Mouse (Mus musculus) hindbrain, embryonic 12.5 days (tissue): ENCODE data around the gene Dtnbp1. TPM values are rescaled to one million over a fixed set of nuclear protein-coding genes. Genes with fewer than 3 reads are reported as not detected.

ENCODE experiments used
- ATAC-seq: fragments of 200-750 bp; cut with Nextera tagmentation; 2 replicates; pipeline ENCODE4 v1.8.0; 2017; ENCODE audit warnings: moderate TSS enrichment; ENCODE audit not compliant: low FRiP score
- H3K27ac ChIP-seq: fragments of 300-500 bp; sonication (generic); 2 replicates; pipeline ENCODE4 v1.5.1; 2016; ENCODE audit warnings: mild to moderate bottlenecking
- H3K27me3 ChIP-seq: fragments of 300-500 bp; sonication (generic); 2 replicates; pipeline ENCODE4 v1.6.1; 2016; ENCODE audit warnings: mild to moderate bottlenecking
- H3K36me3 ChIP-seq: fragments of 300-500 bp; sonication (generic); 2 replicates; pipeline ENCODE4 v1.6.1; 2016; ENCODE audit warnings: mild to moderate bottlenecking
- H3K4me1 ChIP-seq: fragments of 300-500 bp; sonication (generic); 2 replicates; pipeline ENCODE4 v1.6.1; 2016
- H3K4me2 ChIP-seq: fragments of 300-500 bp; sonication (generic); replicated peaks from 2 replicates; pipeline ENCODE4 v1.6.1; 2016; ENCODE audit warnings: mild to moderate bottlenecking
- H3K4me3 ChIP-seq: fragments of 300-500 bp; sonication (generic); 2 replicates; pipeline ENCODE4 v1.5.1; 2016; ENCODE audit warnings: mild to moderate bottlenecking
- H3K9ac ChIP-seq: fragments of 300-500 bp; sonication (generic); 2 replicates; pipeline ENCODE4 v1.6.1; 2016; ENCODE audit warnings: mild to moderate bottlenecking, moderate library complexity
- H3K9me3 ChIP-seq: fragments of 300-500 bp; sonication (generic); replicated peaks from 2 replicates; pipeline ENCODE4 v1.6.1; 2016; ENCODE audit warnings: mild to moderate bottlenecking
- WGBS: fragments of 180-500 bp; shearing (Covaris S2); methylation state at CpG from one replicate; pipeline ENCODE4 v1.1.7; 2016; 5-methylcytosine and 5-hydroxymethylcytosine counted together
- polyA plus RNA-seq: library from polyadenylated mRNA; unstranded; fragments of >200 nt; fragmentation: Nextera tagmentation; extraction: Ambion mirVana; gene quantifications from 2 replicates; pipeline ENCODE4 v1.2.1, GENCODE M21; 2016

Gene Dtnbp1
- polyA plus RNA-seq, 1 experiment from 2014 or later: 81.6 TPM

- 92% methylated on average over 12 of the region's 12 CpGs for WGBS
- no peaks in the 10 kb centered on the region for H3K9me3 ChIP-seq
These were observed 2.7 kb downstream of the Dtnbp1 start for GRCm38 (mm10) chr13:44999211-44999610.

GRCm38 (mm10) chr13:44996339-44996738 is 5.6 kb downstream of the Dtnbp1 start:
- WGBS: 88% methylated on average over 5 of the region's 5 CpGs

More at GRCm38 (mm10) chr13:44999211-44999610, 2.7 kb downstream of the Dtnbp1 start:
- Histone ChIP-seq H3K36me3 (0 out of 2 replicates have a peak, but pooled peaks cover 2% of the 10 kb centered on the region), H3K4me1 (peaks cover 9% of the 10 kb centered on the region), H3K9ac (no peak overlapping the region), H3K27ac (no peak overlapping the region), H3K27me3 (no peaks in the 10 kb centered on the region), H3K4me3 (no peak overlapping the region), H3K4me2 (no peak overlapping the region)
- no peak for ATAC-seq

GRCm38 (mm10) chr13:44992550-44993205 is 9.3 kb downstream of the Dtnbp1 start:
- H3K27ac ChIP-seq: no peak overlapping the region
- H3K9me3 ChIP-seq: no peaks in the 10 kb centered on the region
- no peak overlapping the region for H3K4me2 ChIP-seq
- WGBS: 92% methylated on average over 10 of the region's 10 CpGs
- H3K4me1 ChIP-seq: no peaks in the 10 kb centered on the region
- no peak overlapping the region for H3K9ac ChIP-seq
- no peak for ATAC-seq
- H3K36me3 ChIP-seq: peaks cover 7% of the 10 kb centered on the region
- no peaks in the 10 kb centered on the region for H3K27me3 ChIP-seq
- H3K4me3 ChIP-seq: no peak overlapping the region

More at GRCm38 (mm10) chr13:44996339-44996738, 5.6 kb downstream of the Dtnbp1 start:
- ATAC-seq: no peak
- H3K4me1 ChIP-seq: peaks cover 3% of the 10 kb centered on the region; the same call in 1 of the 2 replicates
- no peak overlapping the region for H3K4me3 ChIP-seq
- peaks cover 10% of the 10 kb centered on the region for H3K36me3 ChIP-seq
- no peaks in the 10 kb centered on the region for H3K9me3 ChIP-seq
- H3K9ac ChIP-seq: no peak overlapping the region
- H3K27ac ChIP-seq: no peak overlapping the region
- no peak overlapping the region for H3K4me2 ChIP-seq
- no peaks in the 10 kb centered on the region for H3K27me3 ChIP-seq

GRCm38 (mm10) chr13:44991936-44992335 is 10.0 kb downstream of the Dtnbp1 start:
- 78% methylated on average over 4 of the region's 4 CpGs for WGBS
- no peak overlapping the region for H3K4me3 ChIP-seq
- H3K27me3 ChIP-seq: no peaks in the 10 kb centered on the region
- ATAC-seq: no peak
- H3K9ac ChIP-seq: no peak overlapping the region
- H3K4me2 ChIP-seq: no peak overlapping the region
- no peaks in the 10 kb centered on the region for H3K9me3 ChIP-seq
- no peaks in the 10 kb centered on the region for H3K4me1 ChIP-seq
- peaks cover 7% of the 10 kb centered on the region for H3K36me3 ChIP-seq
- H3K27ac ChIP-seq: no peak overlapping the region

GRCm38 (mm10) chr13:44990073-44990682 is 11.8 kb downstream of the Dtnbp1 start:
- no peak overlapping the region for H3K4me3 ChIP-seq
- no peak overlapping the region for H3K4me2 ChIP-seq
- H3K27me3 ChIP-seq: no peaks in the 10 kb centered on the region
- H3K9me3 ChIP-seq: no peaks in the 10 kb centered on the region
- no peaks in the 10 kb centered on the region for H3K4me1 ChIP-seq
- 94% methylated on average over 7 of the region's 7 CpGs for WGBS
- ATAC-seq: no peak
- no peak overlapping the region for H3K27ac ChIP-seq
- peaks cover 10% of the 10 kb centered on the region for H3K36me3 ChIP-seq
- no peak overlapping the region for H3K9ac ChIP-seq

GRCm38 (mm10) chr13:44986352-44986751 is 15.6 kb downstream of the Dtnbp1 start:
- ATAC-seq: no peak
- H3K36me3 ChIP-seq: 0 out of 2 replicates have a peak, but pooled peaks cover 3% of the 10 kb centered on the region
- H3K4me3 ChIP-seq: no peak overlapping the region
- no peak overlapping the region for H3K4me2 ChIP-seq
- no peaks in the 10 kb centered on the region for H3K27me3 ChIP-seq
- H3K9me3 ChIP-seq: no peaks in the 10 kb centered on the region
- no peak overlapping the region for H3K9ac ChIP-seq
- no peaks in the 10 kb centered on the region for H3K4me1 ChIP-seq
- no peak overlapping the region for H3K27ac ChIP-seq
- WGBS: 87% methylated on average over 2 of the region's 2 CpGs

- H3K4me3 ChIP-seq: no peak overlapping the region
- 84% methylated on average over 2 of the region's 2 CpGs for WGBS
These were observed 16.6 kb downstream of the Dtnbp1 start for GRCm38 (mm10) chr13:44985321-44985720.

GRCm38 (mm10) chr13:44983635-44984401 is 18.1 kb downstream of the Dtnbp1 start:
- no peaks in the 10 kb centered on the region for H3K4me1 ChIP-seq
- 89% methylated on average over 5 of the region's 5 CpGs for WGBS
- no peak for ATAC-seq

More at GRCm38 (mm10) chr13:44985321-44985720, 16.6 kb downstream of the Dtnbp1 start:
- no peak overlapping the region for H3K27ac ChIP-seq
- no peaks in the 10 kb centered on the region for H3K9me3 ChIP-seq
- H3K27me3 ChIP-seq: no peaks in the 10 kb centered on the region
- H3K9ac ChIP-seq: no peak overlapping the region
- no peak overlapping the region for H3K4me2 ChIP-seq
- no peak for ATAC-seq
- H3K4me1 ChIP-seq: no peaks in the 10 kb centered on the region
- H3K36me3 ChIP-seq: 0 out of 2 replicates have a peak, but pooled peaks cover 5% of the 10 kb centered on the region

GRCm38 (mm10) chr13:44982799-44983198 is 19.1 kb downstream of the Dtnbp1 start:
- H3K27ac ChIP-seq: no peak overlapping the region
- H3K4me3 ChIP-seq: no peak overlapping the region
- H3K36me3 ChIP-seq: 0 out of 2 replicates have a peak, but pooled peaks cover 5% of the 10 kb centered on the region
- H3K4me1 ChIP-seq: no peaks in the 10 kb centered on the region
- H3K4me2 ChIP-seq: no peak overlapping the region
- H3K9me3 ChIP-seq: no peaks in the 10 kb centered on the region
- 84% methylated on average over 7 of the region's 7 CpGs for WGBS
- no peak overlapping the region for H3K9ac ChIP-seq
- no peaks in the 10 kb centered on the region for H3K27me3 ChIP-seq
- ATAC-seq: no peak

More at GRCm38 (mm10) chr13:44983635-44984401, 18.1 kb downstream of the Dtnbp1 start:
- no peak overlapping the region for H3K9ac ChIP-seq
- no peak overlapping the region for H3K4me2 ChIP-seq
- no peak overlapping the region for H3K27ac ChIP-seq
- 0 out of 2 replicates have a peak, but pooled peaks cover 5% of the 10 kb centered on the region for H3K36me3 ChIP-seq
- no peak overlapping the region for H3K4me3 ChIP-seq
- H3K9me3 ChIP-seq: no peaks in the 10 kb centered on the region
- H3K27me3 ChIP-seq: no peaks in the 10 kb centered on the region

GRCm38 (mm10) chr13:44979433-44979832 is 22.5 kb downstream of the Dtnbp1 start:
- H3K4me2 ChIP-seq: no peak overlapping the region
- no peaks in the 10 kb centered on the region for H3K27me3 ChIP-seq
- peaks cover 7% of the 10 kb centered on the region for H3K4me1 ChIP-seq
- H3K36me3 ChIP-seq: 0 out of 2 replicates have a peak, but pooled peaks cover 2% of the 10 kb centered on the region
- no peak for ATAC-seq
- no peak overlapping the region for H3K27ac ChIP-seq
- WGBS: 94% methylated on average over 7 of the region's 7 CpGs
- H3K9ac ChIP-seq: no peak overlapping the region
- H3K9me3 ChIP-seq: no peaks in the 10 kb centered on the region
- no peak overlapping the region for H3K4me3 ChIP-seq

- Histone ChIP-seq H3K9ac (no peak overlapping the region), H3K27me3 (no peaks in the 10 kb centered on the region), H3K27ac (peak overlapping the region; percentile 26; the same call in 1 of the 2 replicates), H3K4me1 (peaks cover 7% of the 10 kb centered on the region), H3K4me2 (no peak overlapping the region), H3K36me3 (0 out of 2 replicates have a peak, but pooled peaks cover 2% of the 10 kb centered on the region), H3K4me3 (no peak overlapping the region), H3K9me3 (no peaks in the 10 kb centered on the region)
- ATAC-seq: no peak
- WGBS: 73% methylated on average over 2 of the region's 2 CpGs
These were observed 24.3 kb downstream of the Dtnbp1 start for GRCm38 (mm10) chr13:44977483-44978141.
